Mouse (Mus musculus): Measurements from ENCODE around the gene Mpp4.

DNA sequence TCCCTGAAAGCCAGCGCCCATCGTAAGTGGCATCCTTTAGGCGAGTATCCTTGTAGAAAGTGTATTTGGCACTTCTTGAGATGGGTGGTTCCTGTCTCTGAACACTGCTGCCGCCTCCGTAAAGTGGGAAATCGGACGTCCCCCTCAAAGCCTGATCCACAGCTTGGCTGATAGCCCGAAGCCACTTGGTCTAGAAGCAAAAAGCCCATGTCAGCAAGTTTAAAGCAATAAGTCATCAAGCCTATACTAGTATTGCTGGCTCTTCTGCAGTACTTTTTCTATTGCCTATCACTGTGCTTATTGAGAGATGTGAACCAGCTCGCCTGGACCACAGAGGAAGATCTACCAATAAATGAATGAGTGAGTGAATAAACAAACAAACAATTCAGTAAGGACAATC, 22.2 kb upstream of the Mpp4 start:
- no peak for TF ChIP-seq CTCF (IDR thresholded peaks at IDR 0.05; ENCODE audit: low read depth)
- no peak for TF ChIP-seq EP300 (IDR thresholded peaks at IDR 0.05; ENCODE audit: low read depth)
